Mouse (Mus musculus) forebrain, embryonic 12.5 days (tissue): ENCODE measurements at regions not wholly inside any gene's neighbourhood (a gene's known extent, or its start where the extent isn't known, plus 50 kb on each side); places are given as distances from the start of the nearest gene placed in this dataset.

Source experiments
- ATAC-seq: fragments of 200-750 bp; cut with Nextera tagmentation; 2 replicates; pipeline ENCODE4 v1.8.0; 2017; ENCODE audit warnings: moderate TSS enrichment; ENCODE audit not compliant: low FRiP score
- H3K27ac ChIP-seq: fragments of 300-500 bp; sonication (generic); 2 replicates; pipeline ENCODE4 v1.5.1; 2016; ENCODE audit warnings: mild to moderate bottlenecking
- H3K27me3 ChIP-seq: fragments of 300-500 bp; sonication (generic); 2 replicates; pipeline ENCODE4 v1.6.1; 2016; ENCODE audit warnings: mild to moderate bottlenecking
- H3K36me3 ChIP-seq: fragments of 300-500 bp; sonication (generic); replicated peaks from 2 replicates; pipeline ENCODE4 v1.6.1; 2016; ENCODE audit warnings: mild to moderate bottlenecking
- H3K4me1 ChIP-seq: fragments of 300-500 bp; sonication (generic); 2 replicates; pipeline ENCODE4 v1.6.1; 2016
- H3K4me2 ChIP-seq: fragments of 300-500 bp; sonication (generic); 2 replicates; pipeline ENCODE4 v1.6.1; 2016; ENCODE audit warnings: mild to moderate bottlenecking, moderate library complexity
- H3K4me3 ChIP-seq: fragments of 300-500 bp; sonication (generic); replicated peaks from 2 replicates; pipeline ENCODE4 v1.5.1; 2016; ENCODE audit warnings: mild to moderate bottlenecking
- H3K9ac ChIP-seq: fragments of 300-500 bp; sonication (generic); 2 replicates; pipeline ENCODE4 v1.6.1; 2016; ENCODE audit warnings: mild to moderate bottlenecking
- H3K9me3 ChIP-seq: fragments of 300-500 bp; sonication (generic); 2 replicates; pipeline ENCODE4 v1.6.1; 2016
- WGBS: fragments of 180-500 bp; shearing (Covaris S2); methylation state at CpG from one replicate; pipeline ENCODE4 v1.1.7; 2016; 5-methylcytosine and 5-hydroxymethylcytosine counted together

DNA sequence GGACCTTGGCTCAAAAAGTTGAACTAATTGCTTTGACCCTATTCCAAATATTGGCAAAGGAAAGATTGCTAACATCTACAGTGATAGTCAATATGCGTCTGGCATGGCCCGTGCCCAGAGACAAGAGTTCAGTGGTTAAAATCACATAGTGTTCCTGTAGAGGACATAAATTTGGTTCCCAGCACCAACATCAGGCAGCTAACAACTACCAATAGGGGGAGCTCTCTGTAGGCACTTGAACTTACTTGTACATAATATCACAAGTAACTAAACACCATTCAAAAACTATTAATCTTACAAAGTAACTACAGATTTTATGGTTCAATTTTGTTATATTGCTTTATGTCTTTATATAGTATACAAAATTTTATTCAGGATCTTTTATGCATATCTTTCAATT lies 74.3 kb downstream of the Serpinb9g start:
- no peaks in the 10 kb centered on the region for H3K4me1 ChIP-seq
- H3K27ac ChIP-seq: no peak overlapping the region
- no peak overlapping the region for H3K4me2 ChIP-seq
- no peak overlapping the region for H3K4me3 ChIP-seq
- no peak overlapping the region for H3K9ac ChIP-seq
- no peaks in the 10 kb centered on the region for H3K27me3 ChIP-seq
- H3K36me3 ChIP-seq: no peaks in the 10 kb centered on the region
- peaks cover 66% of the 10 kb centered on the region for H3K9me3 ChIP-seq
- WGBS: 95% methylated on average over 2 of the region's 2 CpGs
- ATAC-seq: no peak

DNA sequence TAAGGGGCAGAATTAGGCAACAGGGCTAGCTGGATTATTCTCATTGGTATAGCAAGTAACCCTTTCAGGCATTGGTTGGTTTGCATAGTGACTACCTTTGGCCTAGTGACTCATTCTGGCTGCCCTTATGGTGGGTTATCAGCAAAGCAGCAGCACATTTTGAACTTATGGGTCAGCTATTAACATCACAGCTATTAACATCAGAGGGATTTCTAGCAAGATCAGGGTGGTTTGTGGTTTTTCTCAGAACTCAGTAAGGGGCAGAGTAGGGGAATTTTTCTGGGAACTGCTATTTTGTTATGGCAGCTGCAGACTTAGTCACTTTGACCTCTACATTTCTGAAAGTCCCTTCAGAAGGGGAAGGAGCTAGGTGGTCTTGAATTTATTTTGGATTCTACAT lies 75.1 kb downstream of the Serpinb9g start:
- Histone ChIP-seq H3K36me3 (no peaks in the 10 kb centered on the region), H3K9ac (no peak overlapping the region), H3K4me1 (no peaks in the 10 kb centered on the region), H3K27ac (no peak overlapping the region), H3K9me3 (peaks cover 65% of the 10 kb centered on the region), H3K4me3 (no peak overlapping the region), H3K4me2 (no peak overlapping the region), H3K27me3 (no peaks in the 10 kb centered on the region)
- no peak for ATAC-seq

DNA sequence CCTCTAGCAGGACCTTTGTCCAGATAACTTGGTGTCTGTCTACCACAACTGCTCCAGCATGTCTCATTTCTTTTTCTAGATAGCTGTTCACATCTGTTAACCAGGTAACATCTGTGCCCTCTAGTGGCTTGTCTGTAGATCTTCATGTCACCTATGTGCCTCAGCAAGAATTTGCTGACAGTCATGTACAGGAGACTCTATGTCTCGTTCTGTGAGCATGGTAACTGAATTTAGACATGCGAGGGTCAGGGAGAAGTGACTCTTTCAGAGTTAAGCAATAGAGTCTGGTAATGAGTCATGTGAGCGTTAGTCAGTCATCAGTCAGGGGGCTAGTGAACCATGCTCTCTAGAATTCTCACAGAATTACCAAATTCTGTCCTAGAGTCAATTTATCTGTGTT lies 77.0 kb downstream of the Serpinb9g start:
- ATAC-seq: no peak
- Histone ChIP-seq H3K27ac (no peak overlapping the region), H3K27me3 (no peaks in the 10 kb centered on the region), H3K9ac (no peak overlapping the region), H3K4me3 (no peak overlapping the region), H3K36me3 (no peaks in the 10 kb centered on the region), H3K4me1 (no peaks in the 10 kb centered on the region), H3K9me3 (peaks cover 73% of the 10 kb centered on the region), H3K4me2 (no peak overlapping the region)
- WGBS: 74% methylated on average over 3 of the region's 3 CpGs

DNA sequence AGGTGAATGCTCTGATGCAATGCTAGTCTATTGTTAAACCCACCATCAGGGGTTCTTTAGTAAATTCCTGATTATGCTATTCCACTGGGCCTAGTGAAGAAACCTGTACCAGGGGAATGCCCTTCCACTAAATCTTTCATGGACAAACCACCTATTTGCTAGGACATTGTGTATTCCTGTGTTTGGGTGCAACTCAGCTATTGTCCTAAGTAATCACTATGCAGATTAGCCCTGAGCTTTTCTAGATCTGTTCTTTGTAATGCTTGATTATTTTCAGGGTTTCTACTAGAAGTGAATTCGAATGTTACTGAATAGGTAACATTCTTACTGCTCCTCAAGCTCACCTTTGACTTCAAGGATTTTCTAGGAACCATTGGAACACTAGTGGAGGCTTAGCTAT lies 78.3 kb downstream of the Serpinb9g start:
- H3K27ac ChIP-seq: no peak overlapping the region
- 17% methylated on average over 1 of the region's 1 CpGs for WGBS
- no peak for ATAC-seq
- H3K9me3 ChIP-seq: peaks cover 81% of the 10 kb centered on the region
- H3K36me3 ChIP-seq: no peaks in the 10 kb centered on the region
- no peak overlapping the region for H3K4me2 ChIP-seq
- no peak overlapping the region for H3K9ac ChIP-seq
- H3K4me1 ChIP-seq: no peaks in the 10 kb centered on the region
- no peaks in the 10 kb centered on the region for H3K27me3 ChIP-seq
- H3K4me3 ChIP-seq: no peak overlapping the region

DNA sequence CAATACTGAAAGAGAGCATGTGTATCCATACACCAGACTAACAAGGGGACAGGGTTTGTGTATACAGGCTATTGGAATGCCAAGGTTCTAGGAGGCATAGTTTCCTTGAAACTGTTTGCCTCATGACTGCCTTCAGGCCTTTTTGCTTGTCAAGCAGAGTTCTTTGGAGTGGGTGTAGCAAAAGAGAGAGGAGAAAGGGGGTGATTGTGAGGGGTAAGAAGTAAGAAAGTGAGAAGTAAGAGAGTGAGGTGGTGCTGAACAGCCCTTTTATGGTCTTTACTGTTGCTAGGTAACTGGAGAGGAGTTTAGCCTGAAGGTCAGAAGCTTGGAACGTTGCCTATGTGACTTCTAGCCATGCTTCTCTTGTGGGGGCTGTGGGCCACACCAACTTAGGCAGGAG lies 78.8 kb downstream of the Serpinb9g start:
- ATAC-seq: no peak
- no peaks in the 10 kb centered on the region for H3K4me1 ChIP-seq
- H3K9me3 ChIP-seq: peaks cover 81% of the 10 kb centered on the region
- no peak overlapping the region for H3K9ac ChIP-seq
- H3K36me3 ChIP-seq: no peaks in the 10 kb centered on the region
- H3K4me2 ChIP-seq: no peak overlapping the region
- no peak overlapping the region for H3K27ac ChIP-seq
- H3K4me3 ChIP-seq: no peak overlapping the region
- no peaks in the 10 kb centered on the region for H3K27me3 ChIP-seq
- WGBS: 46% methylated on average over 1 of the region's 1 CpGs

DNA sequence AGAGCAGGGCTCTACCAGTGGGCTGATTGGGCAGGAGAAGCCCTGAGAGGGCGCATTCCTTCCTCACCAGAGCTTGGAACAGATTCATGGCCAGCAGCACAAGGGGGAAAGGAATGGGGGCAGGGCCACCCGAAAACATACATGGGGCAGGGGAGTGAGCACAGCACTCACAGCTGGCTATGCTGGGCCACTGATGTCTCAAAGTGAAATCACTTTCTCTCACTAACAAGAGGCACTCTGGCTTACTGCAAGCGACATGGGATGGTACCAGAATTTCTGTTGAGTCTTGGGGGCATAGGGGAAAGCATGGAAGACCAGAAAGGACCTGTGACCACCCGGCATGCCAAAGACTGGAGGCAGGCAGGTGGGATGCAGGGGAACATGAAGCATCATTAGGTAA lies 83.3 kb downstream of the Serpinb9g start:
- Histone ChIP-seq H3K4me3 (no peak overlapping the region), H3K27ac (no peak overlapping the region), H3K9me3 (peaks cover 70% of the 10 kb centered on the region), H3K27me3 (no peaks in the 10 kb centered on the region), H3K4me2 (no peak overlapping the region), H3K9ac (no peak overlapping the region), H3K4me1 (no peaks in the 10 kb centered on the region), H3K36me3 (no peaks in the 10 kb centered on the region)
- no peak for ATAC-seq
- 89% methylated on average over 4 of the region's 4 CpGs for whole genome bisulfite sequencing

DNA sequence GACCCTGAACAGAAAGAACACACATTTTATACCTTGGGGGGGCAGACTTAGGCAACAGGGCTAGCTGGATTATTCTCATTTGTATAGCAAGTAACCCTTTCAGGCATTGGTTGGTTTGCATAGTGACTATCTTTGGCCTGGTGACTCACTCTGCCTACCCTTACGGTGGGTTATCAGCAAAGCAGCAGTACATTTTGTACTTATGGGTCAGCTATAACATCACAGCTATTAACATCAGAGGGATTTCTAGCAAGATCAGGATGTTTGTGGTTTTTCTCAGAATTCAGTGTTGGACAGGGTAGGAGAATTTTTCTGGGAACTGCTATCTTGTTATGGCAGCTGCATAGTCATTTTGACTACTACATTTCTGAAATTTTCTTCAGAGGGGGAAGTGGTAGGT lies 84.7 kb downstream of the Serpinb9g start:
- Histone ChIP-seq H3K4me3 (no peak overlapping the region), H3K4me1 (no peaks in the 10 kb centered on the region), H3K9ac (no peak overlapping the region), H3K36me3 (no peaks in the 10 kb centered on the region), H3K27me3 (no peaks in the 10 kb centered on the region), H3K9me3 (peaks cover 72% of the 10 kb centered on the region), H3K4me2 (no peak overlapping the region), H3K27ac (no peak overlapping the region)
- no peak for ATAC-seq
- 100% methylated on average over 1 of the region's 1 CpGs for WGBS

DNA sequence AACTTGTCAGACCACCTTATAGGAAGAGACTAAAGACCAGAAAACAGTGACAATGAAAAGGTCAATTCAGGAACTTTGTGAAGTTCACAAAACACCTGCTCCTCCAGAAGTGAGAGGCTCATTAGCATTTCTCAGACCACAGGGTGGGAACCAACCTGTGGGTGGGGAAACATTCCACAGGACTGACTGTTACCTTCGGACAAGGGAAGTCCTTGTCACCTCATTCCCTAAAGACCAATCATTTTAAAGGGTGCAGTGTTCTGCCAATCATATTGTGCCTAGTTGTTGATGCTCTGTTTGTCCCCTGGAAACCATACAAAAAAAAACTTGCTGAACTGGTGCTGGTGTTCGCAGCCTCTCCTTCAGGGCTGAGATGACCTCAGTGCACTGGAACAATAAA lies 86.2 kb downstream of the Serpinb9g start:
- no peak overlapping the region for H3K9ac ChIP-seq
- H3K27ac ChIP-seq: no peak overlapping the region
- ATAC-seq: no peak
- H3K9me3 ChIP-seq: peaks cover 65% of the 10 kb centered on the region
- H3K4me2 ChIP-seq: no peak overlapping the region
- no peaks in the 10 kb centered on the region for H3K36me3 ChIP-seq
- H3K4me3 ChIP-seq: no peak overlapping the region
- no peaks in the 10 kb centered on the region for H3K4me1 ChIP-seq
- no peaks in the 10 kb centered on the region for H3K27me3 ChIP-seq
- 77% methylated on average over 2 of the region's 2 CpGs for WGBS

DNA sequence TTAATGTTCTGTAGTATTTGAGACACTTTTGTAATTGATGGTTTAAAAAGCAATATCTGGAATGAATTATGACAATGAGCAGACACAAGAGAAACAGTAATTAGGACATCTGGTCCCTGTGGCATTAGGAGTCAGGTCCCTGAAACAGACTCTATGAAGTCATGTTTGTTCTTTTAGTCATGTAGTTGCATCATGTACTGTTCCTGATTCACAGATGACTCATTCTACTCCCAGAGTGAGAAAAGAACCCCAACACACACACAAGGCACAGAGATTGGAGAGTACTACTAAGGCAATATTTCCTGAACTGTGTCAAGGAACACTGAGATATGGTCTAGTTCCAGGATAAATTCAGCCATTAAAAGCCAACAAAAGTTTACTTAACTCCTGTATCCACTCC lies 75.1 kb upstream of the Serpinb6d start:
- Histone ChIP-seq H3K4me3 (no peak overlapping the region), H3K36me3 (no peaks in the 10 kb centered on the region), H3K27ac (no peak overlapping the region), H3K9me3 (peaks cover 21% of the 10 kb centered on the region; the same call in 1 of the 2 replicates), H3K4me1 (no peaks in the 10 kb centered on the region), H3K4me2 (no peak overlapping the region), H3K9ac (no peak overlapping the region), H3K27me3 (no peaks in the 10 kb centered on the region)
- ATAC-seq: no peak
